Mouse (Mus musculus): ENCODE results near the gene Ssbp4.

Gene Ssbp4

GRCm38 (mm10) chr8:70608749-70609367, at the start of gene Ssbp4:
Gene Ssbp4 (minus strand): TSS chr8:70608872.
- in situ Hi-C loops (cut with MboI, MseI), result no loop called here

GRCm38 (mm10) chr8:70657739-70658138, 49.1 kb upstream of the Ssbp4 start:
- in situ Hi-C loops (cut with MboI, MseI), result no loop called here

- in situ Hi-C loops (cut with MboI, MseI), result no loop called here
Observed at GRCm38 (mm10) chr8:70657214-70657613, 48.5 kb upstream of the Ssbp4 start.

GRCm38 (mm10) chr8:70656193-70656790, 47.6 kb upstream of the Ssbp4 start:
- in situ Hi-C loops (cut with MboI, MseI), result no loop called here

GRCm38 (mm10) chr8:70655469-70655868, 46.8 kb upstream of the Ssbp4 start:
- in situ Hi-C loops (cut with MboI, MseI), result no loop called here

GRCm38 (mm10) chr8:70654121-70654520, 45.4 kb upstream of the Ssbp4 start:
- in situ Hi-C loops (cut with MboI, MseI), result no loop called here

GRCm38 (mm10) chr8:70653226-70653625, 44.6 kb upstream of the Ssbp4 start:
- in situ Hi-C loops (cut with MboI, MseI), result no loop called here

- in situ Hi-C loops (cut with MboI, MseI), result no loop called here
Observed at GRCm38 (mm10) chr8:70650351-70650750, 41.7 kb upstream of the Ssbp4 start.

- in situ Hi-C loops (cut with MboI, MseI), result no loop called here
Observed at GRCm38 (mm10) chr8:70649324-70649723, 40.7 kb upstream of the Ssbp4 start.

GRCm38 (mm10) chr8:70648921-70649320, 40.2 kb upstream of the Ssbp4 start:
- in situ Hi-C loops (cut with MboI, MseI), result no loop called here

GRCm38 (mm10) chr8:70648164-70648442, 39.4 kb upstream of the Ssbp4 start:
- in situ Hi-C loops (cut with MboI, MseI), result no loop called here

GRCm38 (mm10) chr8:70647343-70648163, 38.9 kb upstream of the Ssbp4 start:
- in situ Hi-C loops (cut with MboI, MseI), result no loop called here

- in situ Hi-C loops (cut with MboI, MseI), result no loop called here
Observed at GRCm38 (mm10) chr8:70646775-70647174, 38.1 kb upstream of the Ssbp4 start.

- in situ Hi-C loops (cut with MboI, MseI), result no loop called here
Observed at GRCm38 (mm10) chr8:70646369-70646768, 37.7 kb upstream of the Ssbp4 start.

GRCm38 (mm10) chr8:70645501-70646224, 37.0 kb upstream of the Ssbp4 start:
- in situ Hi-C loops (cut with MboI, MseI), result no loop called here

- in situ Hi-C loops (cut with MboI, MseI), result no loop called here
Observed at GRCm38 (mm10) chr8:70644065-70644464, 35.4 kb upstream of the Ssbp4 start.

GRCm38 (mm10) chr8:70643019-70643418, 34.3 kb upstream of the Ssbp4 start:
- in situ Hi-C loops (cut with MboI, MseI), result no loop called here

- in situ Hi-C loops (cut with MboI, MseI), result no loop called here
Observed at GRCm38 (mm10) chr8:70638752-70639151, 30.1 kb upstream of the Ssbp4 start.

- in situ Hi-C loops (cut with MboI, MseI), result no loop called here
Observed at GRCm38 (mm10) chr8:70636838-70637237, 28.2 kb upstream of the Ssbp4 start.

GRCm38 (mm10) chr8:70635527-70635926, 26.9 kb upstream of the Ssbp4 start:
- in situ Hi-C loops (cut with MboI, MseI), result no loop called here

- in situ Hi-C loops (cut with MboI, MseI), result no loop called here
Observed at GRCm38 (mm10) chr8:70634066-70634465, 25.4 kb upstream of the Ssbp4 start.

- in situ Hi-C loops (cut with MboI, MseI), result no loop called here
Observed at GRCm38 (mm10) chr8:70632346-70632892, 23.7 kb upstream of the Ssbp4 start, which contains the start of gene Gdf15. Gene Gdf15 (minus strand): TSS chr8:70632456.

Data from T-helper 1 cell (primary cell).